Mouse (Mus musculus) embryo, embryonic 9.5 days (tissue): Measurements from ENCODE around the gene Stard13.

Experiments
- DNase-seq: peaks from one replicate; pipeline ENCODE4 v3.0.0-alpha.2; 2017; ENCODE audit errors: extremely low spot score

Gene Stard13

GRCm38 (mm10) chr5:151142671-151143601 is 90.7 kb downstream of the Stard13 start:
- DNase-seq, result peak; percentile 66

GRCm38 (mm10) chr5:151142241-151142640 is 91.4 kb downstream of the Stard13 start:
- DNase-seq, result peak; percentile 40

DNA sequence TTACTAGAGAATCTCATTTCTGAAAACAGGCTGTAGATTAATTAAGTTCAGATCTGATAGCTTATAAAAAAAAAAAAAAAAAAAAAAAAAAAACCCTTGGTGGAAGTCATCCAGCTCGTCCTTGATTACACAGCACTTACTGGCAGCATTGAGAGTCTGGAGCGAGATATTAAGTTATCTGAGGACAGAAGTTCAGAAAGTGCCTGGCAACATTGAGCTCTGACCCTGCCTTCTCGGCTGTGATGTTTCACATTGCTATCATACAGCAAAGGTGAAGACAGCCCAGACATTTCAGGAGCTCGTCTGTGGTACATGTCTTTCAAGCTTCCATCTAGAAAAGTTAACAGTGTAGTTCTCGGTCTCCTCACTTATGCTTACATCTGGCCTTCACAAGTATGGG is 95.7 kb downstream of the Stard13 start:
- no peak for DNase-seq

DNA sequence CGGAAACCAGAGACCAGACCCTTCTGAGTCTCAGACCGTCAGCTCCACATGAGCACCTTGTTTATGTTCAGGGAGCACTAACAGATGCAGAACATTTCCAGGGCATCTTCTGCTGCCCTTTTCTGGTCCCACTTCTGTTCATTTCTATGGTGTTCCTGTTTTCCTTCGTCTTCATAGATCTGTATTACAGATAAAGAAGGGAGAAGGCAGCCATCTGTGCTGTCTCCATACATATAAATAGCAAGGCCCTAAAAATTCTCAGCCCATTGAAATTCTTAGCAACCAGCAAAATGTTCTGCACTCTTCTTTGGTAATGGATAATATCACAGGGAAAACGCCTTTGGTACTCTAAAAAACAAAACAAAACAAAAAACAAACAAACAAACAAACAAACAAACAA is 96.3 kb downstream of the Stard13 start:
- no peak for DNase-seq

- no peak for DNase-seq
These were observed 97.7 kb downstream of the Stard13 start for GRCm38 (mm10) chr5:151135965-151136364.

GRCm38 (mm10) chr5:151135078-151135826 is 98.4 kb downstream of the Stard13 start:
- DNase-seq, result no peak

DNA sequence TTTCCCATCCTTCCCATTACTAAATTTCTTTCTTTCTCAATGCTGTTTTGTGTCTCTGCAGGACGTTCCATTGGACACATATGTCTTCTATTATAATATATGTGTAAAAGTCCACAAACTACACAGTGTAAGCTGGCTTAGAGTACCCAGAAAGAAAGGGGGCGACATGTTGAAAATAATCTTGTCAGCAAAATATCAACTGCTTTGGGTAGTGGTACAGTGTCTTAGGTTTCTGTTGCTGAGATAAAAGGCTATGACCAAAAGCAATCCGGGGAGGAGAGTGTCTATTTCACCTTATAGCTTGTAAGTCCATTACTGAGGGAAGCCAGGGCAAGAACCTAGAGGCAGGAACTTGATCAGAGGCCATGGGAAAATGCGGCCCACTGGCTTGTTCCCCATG is 99.4 kb downstream of the Stard13 start:
- DNase-seq, result no peak

- DNase-seq, result no peak
These were observed 99.9 kb downstream of the Stard13 start for GRCm38 (mm10) chr5:151133744-151134143.

GRCm38 (mm10) chr5:151129762-151130161 is 103.9 kb downstream of the Stard13 start:
- DNase-seq, result no peak

DNA sequence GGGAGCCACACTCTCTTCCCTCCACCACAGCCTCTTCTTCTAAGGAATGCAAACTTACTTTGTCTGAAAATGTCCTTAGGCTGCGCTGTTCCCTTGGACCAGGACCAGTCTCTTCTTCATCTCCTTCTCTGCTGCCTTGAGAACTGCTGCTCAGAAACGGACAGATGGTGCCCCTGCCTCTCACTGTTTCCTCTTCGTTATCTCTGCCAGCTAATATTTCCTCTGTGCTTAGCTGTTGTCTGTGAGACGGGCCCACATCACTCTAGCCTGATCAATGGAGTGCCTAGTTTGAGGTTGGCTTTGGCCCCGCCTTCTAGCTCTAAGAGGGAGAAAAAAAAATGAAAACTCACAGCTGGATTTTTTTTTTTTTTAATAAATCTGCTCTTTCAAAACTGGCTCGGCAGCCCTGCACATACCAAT is 106.3 kb downstream of the Stard13 start:
- DNase-seq, result no peak

DNA sequence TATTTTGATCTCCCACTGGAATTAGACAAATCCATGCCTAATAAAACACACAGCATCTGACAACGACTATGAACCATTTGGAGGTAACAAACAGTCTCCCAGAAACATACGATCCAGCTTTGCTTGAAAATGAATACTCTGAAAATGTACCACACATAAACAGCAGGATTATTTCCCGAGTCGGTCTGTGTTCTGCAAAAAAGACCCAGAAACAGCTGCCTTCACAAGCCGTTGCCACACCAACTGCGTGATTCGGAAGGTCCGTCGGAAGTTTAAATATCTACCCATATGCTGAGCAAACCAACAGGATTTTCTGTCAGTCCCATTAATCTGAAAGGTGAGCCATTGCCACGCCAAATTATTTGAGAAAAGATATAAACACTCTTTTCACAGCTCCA is 107.0 kb downstream of the Stard13 start:
- no peak for DNase-seq

GRCm38 (mm10) chr5:151125985-151126607 is 107.5 kb downstream of the Stard13 start:
- DNase-seq, result no peak

GRCm38 (mm10) chr5:151117846-151118245 is 115.8 kb downstream of the Stard13 start:
- DNase-seq, result no peak

GRCm38 (mm10) chr5:151116192-151116887 is 117.3 kb downstream of the Stard13 start:
- no peak for DNase-seq

GRCm38 (mm10) chr5:151112743-151113142 is 120.9 kb downstream of the Stard13 start:
- no peak for DNase-seq

- no peak for DNase-seq
These were observed 122.4 kb downstream of the Stard13 start for GRCm38 (mm10) chr5:151111080-151111871.

GRCm38 (mm10) chr5:151110461-151110908 is 123.2 kb downstream of the Stard13 start:
- no peak for DNase-seq

- DNase-seq, result no peak
These were observed 123.8 kb downstream of the Stard13 start for GRCm38 (mm10) chr5:151109822-151110221.

DNA sequence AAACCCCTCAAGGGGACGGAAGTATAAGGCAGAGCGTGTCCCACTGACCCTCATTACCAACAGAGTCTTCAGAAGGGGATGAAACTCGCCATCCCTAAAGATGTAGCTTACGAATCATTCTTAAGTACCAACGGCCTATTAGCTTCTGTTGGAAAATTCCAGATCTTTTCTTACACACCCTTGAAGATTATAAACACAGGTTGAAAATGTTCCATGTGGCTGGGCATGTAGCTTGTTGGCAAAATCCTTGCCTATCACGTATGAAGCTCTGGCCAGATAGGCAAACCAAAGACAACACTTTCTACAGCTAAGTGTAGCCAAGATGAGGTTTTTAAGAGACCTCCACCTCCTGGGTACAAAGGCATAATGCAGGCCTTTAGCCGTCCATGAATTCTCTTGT is 124.7 kb downstream of the Stard13 start:
- DNase-seq, result no peak

GRCm38 (mm10) chr5:151108291-151108897 is 125.2 kb downstream of the Stard13 start:
- no peak for DNase-seq
